Mouse (Mus musculus): ENCODE data around the gene Socs2. TPM values are rescaled to one million over a fixed set of nuclear protein-coding genes. Genes with fewer than 3 reads are reported as not detected.

Socs2 gene
- polyA plus RNA-seq, 1 experiment from 2014 or later = 138 TPM

DNA sequence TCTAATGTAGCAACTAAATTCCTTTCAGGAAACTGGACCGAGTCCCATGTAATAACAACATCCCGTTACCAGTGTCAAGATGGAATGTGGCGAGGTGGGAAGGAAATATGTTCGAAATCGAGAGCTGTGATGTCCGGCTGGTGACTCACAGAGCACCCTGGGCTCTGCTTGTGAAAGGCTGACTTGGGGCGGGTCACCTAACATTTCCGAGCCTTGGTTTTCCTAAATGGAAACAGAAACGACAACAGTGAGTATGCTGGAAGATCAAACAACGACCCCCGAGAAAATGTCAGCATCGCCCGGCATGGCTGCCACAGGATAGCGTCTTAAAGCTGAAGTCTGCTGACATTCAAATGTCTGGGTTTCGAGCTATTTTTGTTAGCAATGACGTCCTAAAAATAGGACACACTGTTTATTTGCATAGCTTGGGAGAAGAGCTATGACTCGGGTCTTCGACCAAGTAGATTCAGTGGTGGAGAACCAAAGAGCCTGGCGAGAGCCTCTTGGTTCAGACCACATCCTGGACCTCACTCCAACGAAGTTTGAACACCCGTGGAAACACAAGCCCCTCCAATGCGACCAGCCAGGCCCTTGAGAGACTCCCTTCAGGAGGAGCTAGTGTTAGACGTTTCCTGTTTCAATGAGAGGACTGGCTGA, 28.0 kb downstream of the Socs2 start:
- Histone ChIP-seq H3K9me3 (ENCODE audit: control insufficient read depth, low read length) (no peaks in the 10 kb centered on the region), H3K4me1 (replicated peaks; ENCODE audit: control insufficient read depth, insufficient read depth, low read length) (no peaks in the 10 kb centered on the region), H3K36me3 (replicated peaks; ENCODE audit: control insufficient read depth, insufficient read depth) (no peaks in the 10 kb centered on the region), H3K27me3 (ENCODE audit: control insufficient read depth, insufficient read depth, low read length) (no peaks in the 10 kb centered on the region), H3K4me2 (replicated peaks) (no peak overlapping the region), H3K9ac (no peak overlapping the region), H3K27ac (no peak overlapping the region), H3K4me3 (replicated peaks; ENCODE audit: low read length) (no peak overlapping the region)
- DNase-seq (ENCODE audit: low spot score) (no peak), ATAC-seq (ENCODE audit: low FRiP score) (no peak)
- 84% methylated on average over 23 of the region's 23 CpGs for WGBS

- no peaks in the 10 kb centered on the region for H3K4me1 ChIP-seq (replicated peaks; ENCODE audit: control insufficient read depth, insufficient read depth, low read length)
- H3K9ac ChIP-seq = no peak overlapping the region
- H3K4me2 ChIP-seq (replicated peaks) = no peak overlapping the region
- H3K9me3 ChIP-seq (ENCODE audit: control insufficient read depth, low read length) = no peaks in the 10 kb centered on the region
- ATAC-seq (ENCODE audit: low FRiP score) (no peak), DNase-seq (ENCODE audit: low spot score) (no peak)
- no peaks in the 10 kb centered on the region for H3K36me3 ChIP-seq (replicated peaks; ENCODE audit: control insufficient read depth, insufficient read depth)
- WGBS = 95% methylated on average over 6 of the region's 6 CpGs
- no peak overlapping the region for H3K4me3 ChIP-seq (replicated peaks; ENCODE audit: low read length)
- no peaks in the 10 kb centered on the region for H3K27me3 ChIP-seq (ENCODE audit: control insufficient read depth, insufficient read depth, low read length)
- H3K27ac ChIP-seq = no peak overlapping the region
Observed at GRCm38 (mm10) chr10:95386527-95386926, 30.5 kb downstream of the Socs2 start.

DNA sequence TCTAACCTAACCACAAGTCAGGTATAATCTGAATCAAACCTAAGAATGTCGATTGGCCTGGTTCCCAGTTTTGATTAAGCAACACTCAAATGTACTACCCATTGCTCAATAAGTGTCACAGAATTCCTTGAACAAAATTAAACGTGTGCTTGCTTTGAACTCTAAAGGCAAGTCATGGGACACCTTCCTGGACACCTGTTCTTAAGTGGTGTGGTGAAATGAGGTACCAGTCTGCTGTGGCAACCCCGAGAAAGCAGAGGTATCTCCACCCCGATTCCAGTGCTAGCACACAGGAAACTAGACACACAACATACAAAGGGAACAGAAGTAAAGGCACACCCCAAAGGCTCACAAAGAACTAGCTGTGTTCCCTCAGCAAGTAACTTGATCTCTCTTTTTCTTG, 31.2 kb downstream of the Socs2 start:
- Histone ChIP-seq H3K27ac (no peak overlapping the region), H3K9ac (no peak overlapping the region), H3K4me3 (replicated peaks; ENCODE audit: low read length) (no peak overlapping the region), H3K9me3 (ENCODE audit: control insufficient read depth, low read length) (peaks cover under 1% of the 10 kb centered on the region; the same call in 1 of the 2 replicates), H3K27me3 (ENCODE audit: control insufficient read depth, insufficient read depth, low read length) (no peaks in the 10 kb centered on the region), H3K36me3 (replicated peaks; ENCODE audit: control insufficient read depth, insufficient read depth) (no peaks in the 10 kb centered on the region), H3K4me1 (replicated peaks; ENCODE audit: control insufficient read depth, insufficient read depth, low read length) (no peaks in the 10 kb centered on the region), H3K4me2 (replicated peaks) (no peak overlapping the region)
- ATAC-seq (ENCODE audit: low FRiP score) (no peak), DNase-seq (ENCODE audit: low spot score) (no peak)
- 87% methylated on average over 4 of the region's 4 CpGs for whole genome bisulfite sequencing

DNA sequence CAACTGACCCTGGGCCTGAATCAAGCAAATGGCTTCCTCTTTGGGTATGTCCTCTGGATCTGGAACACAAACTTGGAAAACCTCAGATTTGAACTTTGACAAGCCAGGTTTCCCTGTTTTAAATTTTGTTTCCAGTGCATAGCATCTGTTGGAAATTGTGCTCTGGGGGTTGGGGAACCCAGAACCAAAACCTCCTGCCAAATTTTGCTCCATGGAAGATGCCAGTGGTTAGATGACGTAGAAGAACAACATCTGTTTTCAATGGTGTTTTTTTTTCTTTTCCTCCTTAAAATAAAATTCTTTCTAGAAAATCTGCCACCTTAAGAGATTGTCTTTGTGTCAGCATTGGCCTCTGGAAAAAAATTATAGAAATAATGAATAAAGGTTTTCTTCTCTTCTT, 31.9 kb downstream of the Socs2 start:
- Histone ChIP-seq H3K36me3 (replicated peaks; ENCODE audit: control insufficient read depth, insufficient read depth) (no peaks in the 10 kb centered on the region), H3K4me1 (replicated peaks; ENCODE audit: control insufficient read depth, insufficient read depth, low read length) (no peaks in the 10 kb centered on the region), H3K4me2 (replicated peaks) (no peak overlapping the region), H3K27me3 (ENCODE audit: control insufficient read depth, insufficient read depth, low read length) (no peaks in the 10 kb centered on the region), H3K27ac (no peak overlapping the region), H3K4me3 (replicated peaks; ENCODE audit: low read length) (no peak overlapping the region), H3K9ac (no peak overlapping the region), H3K9me3 (ENCODE audit: control insufficient read depth, low read length) (peaks cover 7% of the 10 kb centered on the region; the same call in 1 of the 2 replicates)
- WGBS = 88% methylated on average over 1 of the region's 1 CpGs
- ATAC-seq (ENCODE audit: low FRiP score) (no peak), DNase-seq (ENCODE audit: low spot score) (no peak)

GRCm38 (mm10) chr10:95384446-95384845, 32.5 kb downstream of the Socs2 start:
- no peak for ATAC-seq (ENCODE audit: low FRiP score)
- 83% methylated on average over 8 of the region's 8 CpGs for WGBS
- no peak overlapping the region for H3K27ac ChIP-seq

DNA sequence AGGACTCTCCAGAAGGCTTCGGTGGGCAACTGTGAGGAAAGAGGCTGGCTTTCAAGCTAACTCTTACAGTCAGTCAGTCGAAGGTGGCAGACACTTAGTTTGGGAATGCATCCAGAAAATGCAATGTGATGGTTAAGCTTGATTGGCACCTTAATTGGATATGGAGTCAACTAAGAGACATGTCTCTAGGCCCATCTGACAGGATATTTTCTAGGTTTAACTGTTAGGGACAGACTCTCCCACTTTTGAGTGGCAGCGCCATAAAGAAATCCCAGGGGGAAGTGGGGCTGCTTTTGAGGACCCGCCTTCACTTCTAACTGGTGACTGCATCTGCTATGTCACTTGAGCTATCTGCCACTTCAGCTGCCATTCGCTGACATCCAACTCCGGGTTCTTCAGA, 43.6 kb downstream of the Socs2 start:
- ATAC-seq (ENCODE audit: low FRiP score) (no peak), DNase-seq (ENCODE audit: low spot score) (no peak)
- Histone ChIP-seq H3K9ac (no peak overlapping the region), H3K4me2 (replicated peaks) (no peak overlapping the region), H3K36me3 (replicated peaks; ENCODE audit: control insufficient read depth, insufficient read depth) (no peaks in the 10 kb centered on the region), H3K27me3 (ENCODE audit: control insufficient read depth, insufficient read depth, low read length) (no peaks in the 10 kb centered on the region), H3K4me3 (replicated peaks; ENCODE audit: low read length) (no peak overlapping the region), H3K4me1 (replicated peaks; ENCODE audit: control insufficient read depth, insufficient read depth, low read length) (no peaks in the 10 kb centered on the region), H3K9me3 (ENCODE audit: control insufficient read depth, low read length) (no peaks in the 10 kb centered on the region), H3K27ac (no peak overlapping the region)
- WGBS = 88% methylated on average over 6 of the region's 6 CpGs

More at GRCm38 (mm10) chr10:95384446-95384845, 32.5 kb downstream of the Socs2 start:
- DNase-seq (ENCODE audit: low spot score) = no peak
- Histone ChIP-seq H3K27me3 (ENCODE audit: control insufficient read depth, insufficient read depth, low read length) (no peaks in the 10 kb centered on the region), H3K4me2 (replicated peaks) (no peak overlapping the region), H3K9me3 (ENCODE audit: control insufficient read depth, low read length) (peaks cover 12% of the 10 kb centered on the region; the same call in 1 of the 2 replicates), H3K36me3 (replicated peaks; ENCODE audit: control insufficient read depth, insufficient read depth) (no peaks in the 10 kb centered on the region), H3K4me3 (replicated peaks; ENCODE audit: low read length) (no peak overlapping the region), H3K9ac (no peak overlapping the region), H3K4me1 (replicated peaks; ENCODE audit: control insufficient read depth, insufficient read depth, low read length) (no peaks in the 10 kb centered on the region)

DNA sequence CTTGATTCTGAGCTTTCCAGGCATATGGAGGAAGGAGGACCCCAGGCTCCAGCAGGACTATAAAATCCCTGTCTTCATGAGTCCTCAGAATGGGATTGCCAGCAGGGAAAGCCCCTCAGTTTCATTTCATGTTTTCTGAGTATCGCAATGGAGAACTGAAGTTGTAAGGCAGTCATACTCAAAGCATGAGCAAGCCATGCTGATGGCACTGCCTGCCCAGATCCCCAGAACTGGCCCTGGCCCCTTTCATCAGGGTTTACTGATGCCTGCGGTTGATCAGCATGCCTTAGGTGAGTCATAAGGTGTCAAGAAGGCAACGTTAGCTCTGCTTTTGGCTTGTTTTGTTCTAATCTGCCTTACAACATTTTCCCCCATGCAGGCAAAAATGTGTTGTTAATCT, 45.0 kb downstream of the Socs2 start:
- ATAC-seq (ENCODE audit: low FRiP score) (no peak), DNase-seq (ENCODE audit: low spot score) (no peak)
- H3K36me3 ChIP-seq (replicated peaks; ENCODE audit: control insufficient read depth, insufficient read depth) = no peaks in the 10 kb centered on the region
- no peak overlapping the region for H3K4me3 ChIP-seq (replicated peaks; ENCODE audit: low read length)
- no peak overlapping the region for H3K27ac ChIP-seq
- H3K4me1 ChIP-seq (replicated peaks; ENCODE audit: control insufficient read depth, insufficient read depth, low read length) = no peaks in the 10 kb centered on the region
- H3K9ac ChIP-seq = no peak overlapping the region
- WGBS = 94% methylated on average over 3 of the region's 3 CpGs
- H3K9me3 ChIP-seq (ENCODE audit: control insufficient read depth, low read length) = no peaks in the 10 kb centered on the region
- no peaks in the 10 kb centered on the region for H3K27me3 ChIP-seq (ENCODE audit: control insufficient read depth, insufficient read depth, low read length)
- no peak overlapping the region for H3K4me2 ChIP-seq (replicated peaks)

GRCm38 (mm10) chr10:95369190-95369589, 47.8 kb downstream of the Socs2 start:
- H3K27me3 ChIP-seq (ENCODE audit: control insufficient read depth, insufficient read depth, low read length) = no peaks in the 10 kb centered on the region
- DNase-seq (ENCODE audit: low spot score) = no peak

GRCm38 (mm10) chr10:95368151-95368550, 48.8 kb downstream of the Socs2 start:
- H3K27me3 ChIP-seq (ENCODE audit: control insufficient read depth, insufficient read depth, low read length) = no peaks in the 10 kb centered on the region
- H3K4me3 ChIP-seq (replicated peaks; ENCODE audit: low read length) = no peak overlapping the region
- H3K4me2 ChIP-seq (replicated peaks) = no peak overlapping the region
- H3K36me3 ChIP-seq (replicated peaks; ENCODE audit: control insufficient read depth, insufficient read depth) = no peaks in the 10 kb centered on the region
- ATAC-seq (ENCODE audit: low FRiP score) (no peak), DNase-seq (ENCODE audit: low spot score) (no peak)
- H3K9ac ChIP-seq = no peak overlapping the region
- no peak overlapping the region for H3K27ac ChIP-seq
- 87% methylated on average over 14 of the region's 14 CpGs for WGBS
- H3K9me3 ChIP-seq (ENCODE audit: control insufficient read depth, low read length) = 0 out of 2 replicates have a peak, but pooled peaks cover 5% of the 10 kb centered on the region
- no peaks in the 10 kb centered on the region for H3K4me1 ChIP-seq (replicated peaks; ENCODE audit: control insufficient read depth, insufficient read depth, low read length)

More at GRCm38 (mm10) chr10:95369190-95369589, 47.8 kb downstream of the Socs2 start:
- no peaks in the 10 kb centered on the region for H3K4me1 ChIP-seq (replicated peaks; ENCODE audit: control insufficient read depth, insufficient read depth, low read length)
- no peak overlapping the region for H3K27ac ChIP-seq
- no peak overlapping the region for H3K4me2 ChIP-seq (replicated peaks)
- H3K4me3 ChIP-seq (replicated peaks; ENCODE audit: low read length) = no peak overlapping the region
- H3K36me3 ChIP-seq (replicated peaks; ENCODE audit: control insufficient read depth, insufficient read depth) = no peaks in the 10 kb centered on the region
- H3K9me3 ChIP-seq (ENCODE audit: control insufficient read depth, low read length) = 0 out of 2 replicates have a peak, but pooled peaks cover 5% of the 10 kb centered on the region
- no peak overlapping the region for H3K9ac ChIP-seq
- no peak for ATAC-seq (ENCODE audit: low FRiP score)

DNA sequence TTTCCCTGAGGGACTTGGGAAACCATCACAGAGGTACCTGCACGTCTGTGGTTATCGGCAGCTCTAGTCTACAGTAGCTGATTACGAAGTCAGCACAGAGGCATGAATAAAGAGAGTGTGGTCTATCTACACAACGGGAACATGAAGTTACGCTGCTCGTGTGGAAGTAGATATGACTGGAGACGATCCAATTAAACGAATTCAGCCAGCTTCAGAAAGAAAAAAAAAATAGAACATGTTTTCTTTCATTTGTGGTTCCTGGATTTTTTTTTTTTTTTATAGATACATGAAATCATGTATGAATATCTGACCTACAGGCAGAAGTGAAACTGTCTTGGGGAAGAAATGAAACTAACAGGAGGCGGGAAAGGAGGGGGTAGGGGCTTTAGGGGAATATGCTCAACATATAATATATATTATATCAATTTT, 49.3 kb downstream of the Socs2 start:
- WGBS = 84% methylated on average over 9 of the region's 9 CpGs
- H3K4me2 ChIP-seq (replicated peaks) = no peak overlapping the region
- DNase-seq (ENCODE audit: low spot score) (no peak), ATAC-seq (ENCODE audit: low FRiP score) (no peak)
- H3K36me3 ChIP-seq (replicated peaks; ENCODE audit: control insufficient read depth, insufficient read depth) = no peaks in the 10 kb centered on the region
- H3K9ac ChIP-seq = no peak overlapping the region
- H3K27ac ChIP-seq = no peak overlapping the region
- no peak overlapping the region for H3K4me3 ChIP-seq (replicated peaks; ENCODE audit: low read length)
- 0 out of 2 replicates have a peak, but pooled peaks cover 5% of the 10 kb centered on the region for H3K9me3 ChIP-seq (ENCODE audit: control insufficient read depth, low read length)
- no peaks in the 10 kb centered on the region for H3K27me3 ChIP-seq (ENCODE audit: control insufficient read depth, insufficient read depth, low read length)
- H3K4me1 ChIP-seq (replicated peaks; ENCODE audit: control insufficient read depth, insufficient read depth, low read length) = no peaks in the 10 kb centered on the region
